Mouse (Mus musculus) heart, embryonic 13.5 days (tissue): ENCODE measurements around the gene Il1rl1. TPM values are rescaled to one million over a fixed set of nuclear protein-coding genes. Genes with fewer than 3 reads are reported as not detected.

ENCODE experiments used
- ATAC-seq: fragments of 200-750 bp; cut with Nextera tagmentation; 2 replicates; pipeline ENCODE4 v1.8.0; 2017; ENCODE audit warnings: moderate TSS enrichment; ENCODE audit not compliant: insufficient number of reproducible peaks, low FRiP score, low TSS enrichment; ENCODE audit errors: extremely low read depth
- H3K27ac ChIP-seq: fragments of 300-500 bp; sonication (generic); replicated peaks from 2 replicates; pipeline ENCODE4 v1.5.1; 2015; ENCODE audit warnings: moderate library complexity, mild to moderate bottlenecking, inconsistent platforms
- H3K27me3 ChIP-seq: fragments of 300-500 bp; sonication (generic); replicated peaks from 2 replicates; pipeline ENCODE4 v1.6.1; 2015; ENCODE audit warnings: mild to moderate bottlenecking, inconsistent platforms
- H3K36me3 ChIP-seq: fragments of 300-500 bp; sonication (generic); 2 replicates; pipeline ENCODE4 v1.6.1; 2015; ENCODE audit warnings: mild to moderate bottlenecking, inconsistent platforms
- H3K4me1 ChIP-seq: fragments of 300-500 bp; sonication (generic); 2 replicates; pipeline ENCODE4 v1.6.1; 2015; ENCODE audit warnings: inconsistent platforms
- H3K4me2 ChIP-seq: fragments of 300-500 bp; sonication (generic); 2 replicates; pipeline ENCODE4 v1.6.1; 2015; ENCODE audit warnings: inconsistent platforms, mild to moderate bottlenecking, moderate library complexity
- H3K4me3 ChIP-seq: fragments of 300-500 bp; sonication (generic); 2 replicates; pipeline ENCODE4 v1.5.1; 2015; ENCODE audit warnings: moderate library complexity, mild to moderate bottlenecking, inconsistent platforms
- H3K9ac ChIP-seq: fragments of 300-500 bp; sonication (generic); 2 replicates; pipeline ENCODE4 v1.6.1; 2015; ENCODE audit warnings: inconsistent platforms, mild to moderate bottlenecking, moderate library complexity
- H3K9me3 ChIP-seq: fragments of 300-500 bp; sonication (generic); 2 replicates; pipeline ENCODE4 v1.6.1; 2016; ENCODE audit warnings: inconsistent platforms
- WGBS: fragments of 180-500 bp; shearing (Covaris S2); methylation state at CpG from one replicate; pipeline ENCODE4 v1.1.7; 2015; ENCODE audit warnings: mixed read lengths; 5-methylcytosine and 5-hydroxymethylcytosine counted together
- polyA plus RNA-seq: library from polyadenylated mRNA; unstranded; fragments of >200 nt; fragmentation: Nextera tagmentation; extraction: Ambion mirVana; gene quantifications from 2 replicates; pipeline ENCODE4 v1.2.1, GENCODE M21; 2015

Gene Il1rl1
- 0.19 and 0.51 TPM in 2 replicates for polyA plus RNA-seq

DNA sequence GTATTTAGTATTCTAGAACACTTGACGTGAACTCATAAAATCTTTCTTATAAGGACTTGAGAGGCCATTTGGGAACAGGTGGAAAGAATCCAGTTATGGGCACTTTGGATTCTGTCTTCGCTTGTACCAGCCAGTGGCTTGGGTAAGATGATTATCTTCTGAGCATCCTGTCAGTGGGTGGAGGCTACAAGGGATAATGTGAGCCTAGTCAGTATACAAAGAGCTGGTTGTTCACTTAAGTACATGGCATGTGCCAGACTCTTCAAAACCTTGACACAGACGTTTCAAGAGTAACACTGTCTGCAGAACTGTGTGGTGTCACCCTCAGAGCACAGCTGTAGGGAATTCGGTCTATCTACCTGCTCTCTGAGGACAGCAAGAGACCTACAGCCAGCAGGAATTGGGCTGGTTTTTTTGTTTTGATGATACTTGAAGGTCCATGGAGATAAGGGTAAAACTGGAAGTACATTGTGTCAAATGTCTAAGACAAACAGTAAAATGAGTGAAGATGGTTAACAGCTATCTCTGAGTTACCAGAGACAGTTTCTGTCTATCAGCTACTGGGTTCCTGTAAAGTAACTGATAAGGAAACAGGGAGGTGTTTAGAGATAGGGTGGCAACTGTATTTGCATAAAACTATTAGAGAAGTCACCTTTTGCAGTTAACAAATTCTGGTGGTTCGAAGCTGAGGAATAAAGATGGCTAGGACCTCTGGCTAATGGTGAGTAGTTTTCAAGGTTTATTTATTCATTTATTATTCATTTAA is at the start of gene Il1rl1:
TSS of gene Il1rl1 (plus strand) at position 661 of the 766 bp plus-strand sequence.
- no peaks in the 10 kb centered on the region for H3K4me1 ChIP-seq
- no peak within 1 kb of the TSS for H3K27ac ChIP-seq
- no peaks in the 10 kb centered on the region for H3K27me3 ChIP-seq
- no peak within 1 kb of the TSS for H3K4me2 ChIP-seq
- no peak within 1 kb of the TSS for H3K9ac ChIP-seq
- no peak for ATAC-seq
- 58% methylated on average over 5 of the region's 5 CpGs for WGBS
- no peaks in the 10 kb centered on the region for H3K36me3 ChIP-seq
- H3K4me3 ChIP-seq = no peak within 1 kb of the TSS
- H3K9me3 ChIP-seq = no peaks in the 10 kb centered on the region

DNA sequence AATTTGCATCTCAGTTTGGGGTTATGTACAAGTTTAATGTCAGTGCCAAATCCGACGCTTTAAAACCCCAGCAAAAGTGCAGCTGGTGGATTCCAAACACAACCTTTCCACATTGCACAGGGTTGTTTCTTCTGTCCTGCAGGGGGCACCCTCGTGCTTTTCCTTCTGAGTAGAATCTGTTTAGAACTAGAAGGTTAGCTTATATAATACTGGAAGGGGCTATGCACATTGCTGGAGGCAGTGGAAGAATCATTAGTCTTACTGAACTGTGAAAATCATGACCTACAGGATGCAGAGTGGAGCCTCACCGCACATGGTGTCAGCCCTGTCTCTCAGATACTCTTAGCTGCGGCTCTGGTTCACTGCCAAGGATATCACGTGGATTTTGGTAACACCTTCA is 49.3 kb upstream of the Il1rl1 start:
- no peak overlapping the region for H3K4me2 ChIP-seq
- no peak overlapping the region for H3K27ac ChIP-seq
- H3K36me3 ChIP-seq = no peaks in the 10 kb centered on the region
- no peak overlapping the region for H3K9ac ChIP-seq
- no peaks in the 10 kb centered on the region for H3K9me3 ChIP-seq
- ATAC-seq = no peak
- H3K4me1 ChIP-seq = peaks cover 10% of the 10 kb centered on the region
- no peaks in the 10 kb centered on the region for H3K27me3 ChIP-seq
- 47% methylated on average over 6 of the region's 6 CpGs for WGBS
- no peak overlapping the region for H3K4me3 ChIP-seq

DNA sequence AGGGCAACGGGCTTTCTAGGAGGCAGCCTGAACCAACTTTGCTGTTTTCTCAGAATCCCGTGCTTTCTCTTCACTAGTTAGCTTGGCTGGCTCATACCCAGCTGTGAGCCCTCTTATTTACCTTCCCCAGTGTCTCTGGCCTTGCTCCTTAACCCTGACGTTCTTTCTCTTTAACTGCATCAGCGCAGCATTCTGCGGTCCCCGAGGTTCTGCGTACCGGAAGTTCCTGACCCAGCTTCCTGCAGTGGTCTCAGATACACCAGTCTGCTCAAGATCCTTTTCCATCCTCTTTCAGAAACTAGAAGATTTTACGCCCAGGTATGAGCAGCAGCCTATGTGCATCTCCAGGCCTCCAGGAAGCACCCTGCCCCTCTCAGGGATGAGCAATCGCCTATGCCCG is 48.4 kb upstream of the Il1rl1 start:
- Histone ChIP-seq H3K27me3 (no peaks in the 10 kb centered on the region), H3K9me3 (no peaks in the 10 kb centered on the region), H3K36me3 (no peaks in the 10 kb centered on the region), H3K9ac (no peak overlapping the region), H3K4me3 (no peak overlapping the region), H3K4me1 (peaks cover 6% of the 10 kb centered on the region), H3K4me2 (no peak overlapping the region), H3K27ac (no peak overlapping the region)
- WGBS = 80% methylated on average over 11 of the region's 11 CpGs
- no peak for ATAC-seq

DNA sequence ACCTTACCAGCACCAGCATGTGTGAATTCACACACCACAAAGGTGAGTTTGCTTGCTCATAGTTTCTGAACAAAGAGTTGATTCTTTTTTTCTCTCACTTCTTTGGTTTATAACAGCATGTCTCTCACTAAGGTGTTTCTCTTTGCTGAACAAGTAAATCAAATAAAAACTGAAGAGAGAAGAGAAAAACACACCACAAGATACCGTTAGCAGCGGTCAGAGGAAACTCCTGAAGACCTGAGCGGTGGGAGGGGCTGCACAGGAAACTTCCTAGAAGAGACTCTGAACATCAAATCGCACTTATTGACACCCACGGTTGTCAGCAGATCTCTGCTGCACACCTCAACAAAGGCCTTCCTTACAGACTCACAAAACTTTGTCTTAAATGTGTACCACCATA is 46.5 kb upstream of the Il1rl1 start:
- Histone ChIP-seq H3K27ac (no peak overlapping the region), H3K4me1 (no peaks in the 10 kb centered on the region), H3K4me2 (no peak overlapping the region), H3K9me3 (peaks cover 2% of the 10 kb centered on the region; the same call in 1 of the 2 replicates), H3K27me3 (no peaks in the 10 kb centered on the region), H3K9ac (no peak overlapping the region), H3K4me3 (no peak overlapping the region), H3K36me3 (no peaks in the 10 kb centered on the region)
- 75% methylated on average over 5 of the region's 5 CpGs for WGBS
- no peak for ATAC-seq

DNA sequence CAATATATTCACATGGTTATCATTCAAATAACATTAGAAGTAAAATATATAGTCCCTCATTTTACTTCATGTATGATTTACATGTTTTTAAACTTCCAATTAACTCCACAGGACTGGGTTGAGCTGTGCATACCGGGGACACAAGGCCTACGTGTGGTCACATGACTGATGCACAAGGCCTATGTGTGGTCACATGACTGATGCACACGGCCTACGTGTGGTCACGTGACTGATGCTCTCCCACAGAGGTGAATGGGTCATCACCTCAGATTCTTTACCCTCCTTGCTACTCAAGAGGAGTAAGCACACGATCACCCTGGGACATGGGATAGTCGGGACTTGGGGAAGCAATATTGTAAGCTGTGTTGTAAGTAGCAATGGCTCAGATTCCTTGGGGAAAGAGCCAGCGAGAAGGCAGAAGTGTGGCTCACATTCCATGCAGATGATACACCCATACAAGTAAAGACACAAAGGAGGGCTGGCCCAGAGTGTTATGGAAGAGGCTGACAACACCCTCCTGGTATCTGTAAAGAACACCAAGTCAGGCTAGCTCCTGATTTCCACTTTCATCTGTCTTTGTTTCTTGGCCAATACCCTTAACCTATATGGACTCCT is 44.3 kb upstream of the Il1rl1 start:
- Histone ChIP-seq H3K27ac (no peak overlapping the region), H3K27me3 (no peaks in the 10 kb centered on the region), H3K4me1 (no peaks in the 10 kb centered on the region), H3K4me2 (no peak overlapping the region), H3K9ac (no peak overlapping the region), H3K4me3 (no peak overlapping the region), H3K36me3 (no peaks in the 10 kb centered on the region), H3K9me3 (peaks cover 14% of the 10 kb centered on the region)
- no peak for ATAC-seq
- WGBS = 82% methylated on average over 8 of the region's 8 CpGs

DNA sequence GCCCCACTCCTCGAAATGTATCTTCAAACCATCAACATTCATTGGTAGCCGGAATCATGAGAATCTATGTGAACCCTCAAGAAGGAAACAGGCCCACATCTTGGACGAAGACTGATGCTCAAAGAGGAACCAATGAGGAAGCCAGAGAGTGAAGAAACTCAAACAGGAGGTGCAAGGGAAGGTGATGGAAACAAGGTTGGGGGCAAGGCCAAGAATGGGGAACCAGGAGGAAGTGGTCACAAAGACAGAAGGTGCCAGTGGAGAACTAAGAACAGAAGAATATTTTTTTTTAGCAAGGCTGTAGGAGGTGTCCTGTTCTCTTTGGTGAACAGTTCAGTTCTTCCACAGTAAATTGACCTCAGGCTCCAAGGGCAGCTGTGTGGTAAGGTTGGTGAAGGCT is 38.0 kb upstream of the Il1rl1 start:
- no peak overlapping the region for H3K27ac ChIP-seq
- no peaks in the 10 kb centered on the region for H3K4me1 ChIP-seq
- no peak for ATAC-seq
- no peak overlapping the region for H3K4me3 ChIP-seq
- WGBS = 75% methylated on average over 3 of the region's 3 CpGs
- H3K27me3 ChIP-seq = no peaks in the 10 kb centered on the region
- H3K9ac ChIP-seq = no peak overlapping the region
- H3K9me3 ChIP-seq = peaks cover 14% of the 10 kb centered on the region
- H3K36me3 ChIP-seq = no peaks in the 10 kb centered on the region
- no peak overlapping the region for H3K4me2 ChIP-seq

DNA sequence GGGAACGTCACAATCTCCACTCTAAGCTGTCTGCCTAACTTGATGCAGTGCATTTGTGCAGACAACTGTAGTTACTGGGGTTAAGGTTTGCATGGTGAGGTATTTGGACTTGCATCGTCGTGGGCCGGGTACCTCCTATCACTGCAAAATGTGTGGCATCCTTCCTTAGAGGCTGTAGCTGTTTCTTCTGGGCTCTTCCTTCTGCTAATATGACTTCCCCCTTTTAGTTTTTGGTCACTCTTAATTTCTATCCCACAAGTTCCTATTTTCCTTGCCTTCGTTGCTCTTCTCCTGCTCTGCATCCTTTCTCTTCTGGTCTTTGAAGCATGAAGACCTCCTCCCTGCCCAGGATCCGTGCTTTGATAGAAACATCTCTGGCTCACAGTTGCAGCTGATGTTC is 36.8 kb upstream of the Il1rl1 start:
- Histone ChIP-seq H3K27me3 (no peaks in the 10 kb centered on the region), H3K4me2 (no peak overlapping the region), H3K9me3 (peaks cover 14% of the 10 kb centered on the region), H3K27ac (no peak overlapping the region), H3K36me3 (no peaks in the 10 kb centered on the region), H3K4me1 (no peaks in the 10 kb centered on the region), H3K9ac (no peak overlapping the region), H3K4me3 (no peak overlapping the region)
- WGBS = 65% methylated on average over 6 of the region's 6 CpGs
- no peak for ATAC-seq

DNA sequence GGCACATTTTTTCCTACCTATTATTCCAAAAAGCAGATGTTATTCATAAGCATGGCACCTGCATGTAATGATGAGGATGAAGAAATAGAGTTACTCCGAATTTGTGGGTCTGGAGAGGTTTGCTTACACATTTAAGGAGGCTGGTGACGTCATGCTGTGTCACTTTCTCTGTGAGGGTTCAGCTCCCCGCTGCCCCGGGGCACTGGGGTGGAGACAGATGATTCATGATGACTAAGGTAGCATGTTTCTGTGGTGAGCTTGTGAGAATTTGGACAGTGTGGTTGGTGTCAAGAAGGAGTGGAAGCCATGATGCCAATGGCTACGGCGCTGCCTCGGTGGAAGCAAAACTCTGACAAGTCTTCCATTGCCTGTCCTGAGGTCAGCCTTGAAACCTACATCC is 36.2 kb upstream of the Il1rl1 start:
- Histone ChIP-seq H3K9ac (no peak overlapping the region), H3K4me1 (no peaks in the 10 kb centered on the region), H3K9me3 (peaks cover 8% of the 10 kb centered on the region), H3K27me3 (no peaks in the 10 kb centered on the region), H3K27ac (no peak overlapping the region), H3K4me2 (no peak overlapping the region), H3K4me3 (no peak overlapping the region), H3K36me3 (no peaks in the 10 kb centered on the region)
- 71% methylated on average over 7 of the region's 7 CpGs for WGBS
- ATAC-seq = no peak

DNA sequence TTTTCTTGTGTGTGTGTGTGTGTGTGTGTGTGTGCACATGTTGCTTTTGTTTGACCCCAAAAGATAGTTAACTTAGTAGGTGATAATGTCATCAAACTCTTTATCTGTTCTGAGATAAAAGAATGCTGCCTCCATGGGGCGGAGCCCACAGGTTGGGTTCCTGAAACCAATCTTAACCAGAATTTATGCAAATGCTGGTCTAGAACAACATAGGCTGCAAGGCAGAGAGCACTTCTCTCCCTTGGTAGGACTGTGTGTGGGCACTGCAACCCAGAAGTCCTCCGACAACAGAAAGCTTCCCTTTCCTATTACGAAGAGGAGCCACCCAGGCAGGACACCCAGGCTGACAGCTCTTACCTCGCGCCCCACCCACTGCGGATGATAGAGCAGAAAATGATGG is 29.7 kb upstream of the Il1rl1 start:
- no peak overlapping the region for H3K9ac ChIP-seq
- WGBS = 86% methylated on average over 6 of the region's 6 CpGs
- H3K27me3 ChIP-seq = no peaks in the 10 kb centered on the region
- ATAC-seq = no peak
- no peak overlapping the region for H3K4me2 ChIP-seq
- no peaks in the 10 kb centered on the region for H3K9me3 ChIP-seq
- no peak overlapping the region for H3K27ac ChIP-seq
- no peak overlapping the region for H3K4me3 ChIP-seq
- H3K36me3 ChIP-seq = no peaks in the 10 kb centered on the region
- no peaks in the 10 kb centered on the region for H3K4me1 ChIP-seq

DNA sequence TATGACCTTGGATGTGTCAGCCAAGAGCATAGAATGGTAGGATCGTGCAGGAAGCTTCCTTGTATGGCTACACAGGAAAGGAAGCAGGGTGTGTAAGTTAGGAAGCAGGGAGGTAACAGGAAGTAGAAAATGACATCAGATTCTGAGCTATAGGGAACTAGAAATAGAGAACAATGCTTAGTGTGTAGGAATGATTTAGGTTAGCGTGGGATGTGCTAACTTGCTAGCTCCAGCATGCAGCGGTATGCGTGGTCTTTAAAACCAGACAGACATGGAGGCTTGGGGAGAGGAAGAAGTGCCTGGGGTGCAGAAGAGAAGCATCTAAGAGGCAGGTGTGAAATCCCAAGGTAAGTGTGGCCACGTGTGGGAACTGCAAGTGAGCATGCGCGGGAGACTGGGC is 24.7 kb upstream of the Il1rl1 start:
- Histone ChIP-seq H3K4me2 (no peak overlapping the region), H3K4me3 (no peak overlapping the region), H3K4me1 (no peaks in the 10 kb centered on the region), H3K27me3 (no peaks in the 10 kb centered on the region), H3K9me3 (0 out of 2 replicates have a peak, but pooled peaks cover 4% of the 10 kb centered on the region), H3K27ac (no peak overlapping the region), H3K36me3 (no peaks in the 10 kb centered on the region), H3K9ac (no peak overlapping the region)
- ATAC-seq = no peak
- WGBS = 74% methylated on average over 7 of the region's 7 CpGs

DNA sequence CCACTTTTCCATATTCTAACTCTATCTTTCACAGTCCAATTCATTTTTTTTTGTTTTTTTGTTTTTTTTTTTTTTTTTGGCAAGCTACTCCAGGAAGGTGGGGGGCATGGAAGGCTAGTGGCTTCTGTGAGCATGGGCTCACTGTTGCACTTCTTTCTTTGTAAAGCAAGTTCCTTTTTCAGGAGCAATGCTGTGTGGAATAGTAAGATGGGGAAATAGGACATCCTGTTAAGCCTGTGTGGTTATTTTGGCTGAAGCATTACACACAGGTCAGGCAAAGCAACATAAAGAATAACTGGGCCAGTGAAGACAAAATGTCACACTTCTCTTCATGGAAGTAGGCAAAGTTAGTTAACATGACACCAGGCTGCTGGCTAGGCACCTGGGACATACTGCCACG is 19.5 kb upstream of the Il1rl1 start:
- WGBS = 56% methylated on average over 1 of the region's 1 CpGs
- H3K36me3 ChIP-seq = no peaks in the 10 kb centered on the region
- no peak for ATAC-seq

DNA sequence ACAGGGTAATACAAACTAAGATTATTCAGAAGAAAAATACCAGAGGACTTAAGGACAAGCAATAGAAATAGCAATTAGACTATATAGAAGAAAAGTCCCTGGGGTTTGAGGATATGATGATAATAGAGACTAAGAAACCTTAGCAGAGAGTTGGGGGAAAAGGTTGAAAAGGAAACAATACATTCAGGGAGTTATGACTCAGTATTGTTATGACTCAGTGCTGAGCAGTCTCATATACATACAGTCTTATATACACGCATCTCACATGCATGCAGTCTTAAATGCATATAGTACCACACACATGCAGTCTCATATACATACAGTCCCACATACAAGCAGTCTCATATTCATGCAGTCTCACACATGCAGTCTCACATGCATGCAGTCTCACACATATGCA is 16.3 kb upstream of the Il1rl1 start:
- H3K9me3 ChIP-seq = 0 out of 2 replicates have a peak, but pooled peaks cover 4% of the 10 kb centered on the region
- H3K27me3 ChIP-seq = no peaks in the 10 kb centered on the region
- no peak overlapping the region for H3K27ac ChIP-seq
- no peaks in the 10 kb centered on the region for H3K36me3 ChIP-seq
- no peaks in the 10 kb centered on the region for H3K4me1 ChIP-seq
- H3K4me2 ChIP-seq = no peak overlapping the region
- ATAC-seq = no peak
- H3K4me3 ChIP-seq = no peak overlapping the region
- 84% methylated on average over 1 of the region's 1 CpGs for WGBS
- no peak overlapping the region for H3K9ac ChIP-seq

More for the DNA sequence above, 19.5 kb upstream of the Il1rl1 start:
- no peaks in the 10 kb centered on the region for H3K4me1 ChIP-seq
- H3K27ac ChIP-seq = no peak overlapping the region
- H3K9ac ChIP-seq = no peak overlapping the region
- H3K9me3 ChIP-seq = 0 out of 2 replicates have a peak, but pooled peaks cover 4% of the 10 kb centered on the region
- H3K27me3 ChIP-seq = no peaks in the 10 kb centered on the region
- no peak overlapping the region for H3K4me3 ChIP-seq
- no peak overlapping the region for H3K4me2 ChIP-seq
